Mouse (Mus musculus) kidney, postnatal 25 days (tissue): ENCODE measurements around the gene Emsy.

ENCODE experiments used
- DNase-seq, 2 experiments: peaks; one replicate each; pipeline ENCODE4 v3.0.0; 2021; ENCODE audit warnings: mixed read lengths in 2 of 2

The Emsy gene

GRCm38 (mm10) chr7:98541564-98541963 lies 115.0 kb downstream of the Emsy start:
- peak in 1 of 2 experiments; percentile 26 for DNase-seq

DNA sequence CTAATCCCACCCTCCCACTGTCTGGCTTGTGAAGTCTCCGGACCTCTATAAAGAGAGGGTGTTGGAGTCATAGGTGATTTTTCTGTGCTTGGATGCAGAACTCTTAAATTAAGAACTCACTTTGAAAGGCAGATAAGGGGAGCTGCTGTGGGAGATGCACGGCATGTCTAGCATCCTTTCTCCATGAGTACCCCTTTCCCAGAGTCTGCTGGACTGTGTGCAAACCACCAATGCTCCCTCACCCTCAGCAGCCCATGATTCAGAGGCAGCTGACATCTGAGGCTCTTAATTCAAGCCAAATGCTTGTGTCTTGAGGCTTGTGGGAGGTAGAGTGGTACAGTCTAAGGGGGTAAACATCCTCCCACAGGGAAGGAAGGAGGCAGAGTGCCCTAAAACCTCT lies 115.7 kb downstream of the Emsy start:
- no peak for DNase-seq

- DNase-seq: no peak
Measured at GRCm38 (mm10) chr7:98537967-98538573, 118.5 kb downstream of the Emsy start.

GRCm38 (mm10) chr7:98537210-98537966 lies 119.2 kb downstream of the Emsy start:
- no peak for DNase-seq
